Mouse (Mus musculus): ENCODE results near the gene St3gal3.

- no peak for TF ChIP-seq CTCF (IDR thresholded peaks at IDR 0.05; ENCODE audit: borderline replicate concordance, extremely low read depth, insufficient read depth, insufficient read length)
- TF ChIP-seq POLR2A (IDR thresholded peaks at IDR 0.05; ENCODE audit: borderline replicate concordance, extremely low read depth, insufficient read depth, insufficient read length, poor library complexity, severe bottlenecking): no peak
Measured at GRCm38 (mm10) chr4:118019218-118019617, 115.5 kb downstream of the St3gal3 start.

Measured in brain, embryonic 14.5 days (tissue).